Mouse (Mus musculus) liver, postnatal 0 days (tissue): ENCODE measurements at regions not wholly inside any gene's neighbourhood (a gene's known extent, or its start where the extent isn't known, plus 50 kb on each side); places are given as distances from the start of the nearest gene placed in this dataset.

Experiments
- ATAC-seq: fragments of 200-750 bp; cut with Nextera tagmentation; 2 replicates; pipeline ENCODE4 v1.8.0; 2017; ENCODE audit warnings: mild to moderate bottlenecking, moderate library complexity
- DNase-seq: peaks from one replicate; pipeline ENCODE4 v3.0.0-alpha.2; 2016
- H3K27ac ChIP-seq: fragments of 300-500 bp; sonication (generic); 2 replicates; pipeline ENCODE4 v1.5.1; 2014; ENCODE audit warnings: antibody characterized with exemption, moderate library complexity, mild to moderate bottlenecking, low read depth
- H3K27me3 ChIP-seq: fragments of 300-500 bp; sonication (generic); 2 replicates; pipeline ENCODE4 v1.6.1; 2014; ENCODE audit warnings: low read length, control low read depth, mixed read lengths; ENCODE audit not compliant: insufficient read depth
- H3K36me3 ChIP-seq: fragments of 300-500 bp; sonication (generic); replicated peaks from 2 replicates; pipeline ENCODE4 v1.6.1; 2014; ENCODE audit warnings: mild to moderate bottlenecking, control low read depth, low read length, moderate library complexity, mixed read lengths; ENCODE audit not compliant: insufficient read depth
- H3K4me1 ChIP-seq: fragments of 300-500 bp; sonication (generic); 2 replicates; pipeline ENCODE4 v1.6.1; 2014; ENCODE audit warnings: antibody characterized with exemption, mild to moderate bottlenecking, control low read depth; ENCODE audit not compliant: insufficient read depth
- H3K4me2 ChIP-seq: fragments of 300-500 bp; sonication (generic); 2 replicates; pipeline ENCODE4 v1.6.1; 2014; ENCODE audit warnings: low read depth, mild to moderate bottlenecking, low read length, moderate library complexity, mixed read lengths
- H3K4me3 ChIP-seq: fragments of 300-500 bp; sonication (generic); 2 replicates; pipeline ENCODE4 v1.5.1; 2014; ENCODE audit warnings: low read depth, low read length
- H3K9ac ChIP-seq: fragments of 300-500 bp; sonication (generic); replicated peaks from 2 replicates; pipeline ENCODE4 v1.6.1; 2014; ENCODE audit warnings: mild to moderate bottlenecking, moderate library complexity
- H3K9me3 ChIP-seq: fragments of 300-500 bp; sonication (generic); 2 replicates; pipeline ENCODE4 v1.6.1; 2016; ENCODE audit warnings: mild to moderate bottlenecking, control low read depth, low read length, mixed read lengths
- CTCF ChIP-seq: sonication (generic); IDR thresholded peaks from 2 replicates; pipeline ENCODE4 v1.5.1; 2016; ENCODE audit warnings: antibody characterized with exemption, low read depth
- EP300 ChIP-seq: IDR thresholded peaks from 2 replicates; pipeline ENCODE4 v1.6.1; 2016; ENCODE audit warnings: antibody characterized with exemption, low read depth, mild to moderate bottlenecking
- WGBS: fragments of 180-500 bp; shearing (Covaris S2); extraction: QIAGEN DNeasy Blood & Tissue Kit; methylation state at CpG from one replicate; pipeline ENCODE4 v1.1.7; 2014; ENCODE audit not compliant: insufficient replicate concordance; 5-methylcytosine and 5-hydroxymethylcytosine counted together

- DNase-seq = no peak
- no peak overlapping the region for H3K4me2 ChIP-seq
- TF ChIP-seq EP300 (no peak), CTCF (no peak)
- no peaks in the 10 kb centered on the region for H3K9me3 ChIP-seq
- no peaks in the 10 kb centered on the region for H3K4me1 ChIP-seq
- no peak for ATAC-seq
- H3K9ac ChIP-seq = no peak overlapping the region
- no peaks in the 10 kb centered on the region for H3K27me3 ChIP-seq
- H3K27ac ChIP-seq = no peak overlapping the region
- WGBS = 56% methylated on average over 1 of the region's 1 CpGs
- no peaks in the 10 kb centered on the region for H3K36me3 ChIP-seq
- H3K4me3 ChIP-seq = no peak overlapping the region
Measured at GRCm38 (mm10) chr1:169374686-169375085, 156.6 kb downstream of the Nuf2 start.

DNA sequence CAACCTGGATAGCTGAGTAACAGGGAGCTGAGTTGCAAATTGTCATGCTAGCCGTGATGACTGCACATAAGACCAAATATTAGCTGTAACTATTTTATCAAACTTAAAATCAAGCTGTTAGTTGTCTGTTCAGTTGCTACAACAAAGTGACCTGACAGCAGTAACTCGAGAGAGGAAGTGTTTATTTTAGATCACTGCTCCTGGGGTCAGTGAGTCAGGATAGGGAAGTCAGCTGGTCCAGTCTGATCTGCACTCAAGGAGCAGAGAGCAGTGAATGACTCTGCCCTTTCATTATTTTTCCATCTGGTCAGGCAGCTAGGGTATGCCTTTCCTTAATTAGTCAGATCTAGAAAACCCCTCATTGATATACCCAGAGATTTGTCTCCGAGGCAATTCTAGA lies 162.5 kb downstream of the Nuf2 start:
- 26% methylated on average over 3 of the region's 3 CpGs for WGBS
- H3K27ac ChIP-seq = no peak overlapping the region
- H3K9me3 ChIP-seq = no peaks in the 10 kb centered on the region
- H3K4me2 ChIP-seq = no peak overlapping the region
- no peaks in the 10 kb centered on the region for H3K36me3 ChIP-seq
- DNase-seq (no peak), ATAC-seq (no peak)
- H3K27me3 ChIP-seq = no peaks in the 10 kb centered on the region
- no peak overlapping the region for H3K4me3 ChIP-seq
- H3K4me1 ChIP-seq = no peaks in the 10 kb centered on the region
- TF ChIP-seq EP300 = no peak
- TF ChIP-seq CTCF = no peak
- H3K9ac ChIP-seq = no peak overlapping the region

DNA sequence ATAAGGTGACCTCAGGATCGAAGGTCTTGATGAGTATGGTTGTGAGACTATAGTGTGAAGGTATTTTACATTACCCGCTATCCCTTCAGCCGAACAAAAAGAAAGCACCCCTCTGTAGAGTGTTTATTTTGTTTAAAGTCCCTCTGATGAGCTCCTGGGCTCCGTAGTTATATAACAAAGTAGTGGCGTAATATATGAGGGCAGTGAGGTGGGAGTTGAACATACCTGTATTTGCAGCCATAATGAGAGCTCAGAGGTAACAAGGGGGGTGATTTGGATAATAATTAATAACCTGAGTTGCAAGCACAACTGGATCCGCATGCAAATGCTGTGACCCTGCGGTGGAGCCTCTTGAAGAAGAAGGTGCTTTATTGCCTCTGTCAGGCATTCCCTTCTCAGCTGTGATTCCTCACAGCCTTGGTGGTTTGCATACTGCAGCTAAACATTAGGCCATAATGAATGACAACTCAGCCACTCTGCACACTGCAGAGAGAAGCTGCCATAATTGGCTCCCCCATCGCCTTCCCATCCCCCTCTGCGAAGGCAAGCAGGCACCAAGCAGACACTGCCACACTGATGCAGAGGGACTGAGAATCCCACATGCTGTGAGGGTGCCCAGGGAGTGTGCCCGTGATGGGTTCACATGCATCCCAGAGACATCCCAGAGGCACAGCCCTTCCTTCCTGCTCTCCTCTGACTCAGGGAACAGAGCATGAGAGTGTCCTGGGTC lies 163.3 kb downstream of the Nuf2 start:
- no peak for DNase-seq
- 65% methylated on average over 10 of the region's 10 CpGs for WGBS
- ATAC-seq = no peak

GRCm38 (mm10) chr1:169367316-169367715 lies 163.9 kb downstream of the Nuf2 start:
- H3K27ac ChIP-seq = no peak overlapping the region
- no peak for ATAC-seq
- no peaks in the 10 kb centered on the region for H3K27me3 ChIP-seq
- no peak overlapping the region for H3K4me3 ChIP-seq
- H3K9ac ChIP-seq = no peak overlapping the region
- TF ChIP-seq EP300 = no peak
- TF ChIP-seq CTCF = no peak
- no peaks in the 10 kb centered on the region for H3K36me3 ChIP-seq
- H3K4me2 ChIP-seq = no peak overlapping the region
- no peaks in the 10 kb centered on the region for H3K4me1 ChIP-seq
- no peaks in the 10 kb centered on the region for H3K9me3 ChIP-seq
- WGBS = 51% methylated on average over 4 of the region's 4 CpGs
- DNase-seq = no peak

More for the DNA sequence above, 163.3 kb downstream of the Nuf2 start:
- H3K4me2 ChIP-seq = no peak overlapping the region
- no peak overlapping the region for H3K9ac ChIP-seq
- no peaks in the 10 kb centered on the region for H3K4me1 ChIP-seq
- TF ChIP-seq EP300 = no peak
- no peak for TF ChIP-seq CTCF
- no peaks in the 10 kb centered on the region for H3K9me3 ChIP-seq
- no peak overlapping the region for H3K4me3 ChIP-seq
- H3K27ac ChIP-seq = no peak overlapping the region
- no peaks in the 10 kb centered on the region for H3K27me3 ChIP-seq
- H3K36me3 ChIP-seq = no peaks in the 10 kb centered on the region

DNA sequence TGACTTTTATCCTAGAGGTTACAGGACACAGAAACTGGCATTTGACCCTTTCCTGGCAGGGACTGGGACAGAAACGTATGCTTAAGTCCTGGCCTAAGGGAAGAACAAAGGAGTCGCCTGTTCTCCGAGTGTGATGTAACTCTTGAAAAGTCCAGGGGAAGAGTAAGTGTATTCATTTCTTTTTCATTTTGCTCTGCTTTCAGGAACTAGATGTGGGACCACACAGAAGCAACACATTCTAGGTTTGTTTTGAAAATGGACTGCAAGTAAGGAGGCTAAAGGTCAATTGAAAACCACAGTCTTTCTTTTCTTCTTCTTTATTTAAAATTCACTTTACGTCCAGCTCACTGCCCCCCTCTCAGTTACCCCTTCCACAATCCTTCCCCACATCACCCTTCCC lies 168.7 kb downstream of the Nuf2 start:
- Histone ChIP-seq H3K4me3 (no peak overlapping the region), H3K4me1 (no peaks in the 10 kb centered on the region), H3K27me3 (no peaks in the 10 kb centered on the region), H3K27ac (no peak overlapping the region), H3K9me3 (no peaks in the 10 kb centered on the region), H3K36me3 (no peaks in the 10 kb centered on the region), H3K4me2 (no peak overlapping the region), H3K9ac (no peak overlapping the region)
- WGBS = 76% methylated on average over 4 of the region's 4 CpGs
- TF ChIP-seq CTCF (no peak), EP300 (no peak)
- no peak for DNase-seq
- no peak for ATAC-seq

- Histone ChIP-seq H3K4me1 (no peaks in the 10 kb centered on the region), H3K9me3 (no peaks in the 10 kb centered on the region), H3K27me3 (no peaks in the 10 kb centered on the region), H3K4me3 (no peak overlapping the region), H3K9ac (no peak overlapping the region), H3K27ac (no peak overlapping the region), H3K36me3 (no peaks in the 10 kb centered on the region), H3K4me2 (no peak overlapping the region)
- no peak for ATAC-seq
- WGBS = 69% methylated on average over 6 of the region's 6 CpGs
- DNase-seq = no peak
- TF ChIP-seq EP300 = no peak
- TF ChIP-seq CTCF = no peak
Measured at GRCm38 (mm10) chr1:169357652-169358241, 173.5 kb downstream of the Nuf2 start.
